Mouse (Mus musculus) frontal cortex, postnatal 36 days (tissue): ENCODE measurements around the gene Gm4305.
"Not testable (repeated sequence)": the region's sequence is repeated elsewhere in the genome, so short reads cannot be mapped to it uniquely, and the experiment has no call there.

Source experiments
- DNase-seq, 2 experiments: peaks; one replicate each; pipeline ENCODE4 v3.0.0; 2022; ENCODE audit warnings: low spot score in 2 of 2

Gene Gm4305

DNA sequence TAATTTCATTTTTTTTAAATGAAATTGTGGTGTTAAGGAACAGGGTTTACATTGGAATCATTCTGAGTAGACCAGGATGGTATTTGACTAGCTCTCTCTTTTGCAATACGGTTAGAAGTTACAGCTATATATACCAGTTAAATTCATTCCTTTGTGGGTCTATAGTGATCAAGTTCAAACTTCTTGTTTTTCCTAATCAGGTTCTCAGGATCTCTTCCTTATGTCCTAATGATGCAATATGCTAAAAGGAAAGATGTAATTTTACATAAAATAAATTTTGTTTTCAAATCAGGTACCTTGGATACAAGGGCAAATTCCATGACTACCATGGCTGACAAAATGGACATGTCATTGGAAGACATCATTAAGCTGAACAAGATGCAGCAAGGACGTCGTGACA is at the start of gene Gm4305:
Gene Gm4305 (plus strand): TSS at position 301 of the 400 bp plus-strand sequence.
- DNase-seq, result not testable (repeated sequence)

DNA sequence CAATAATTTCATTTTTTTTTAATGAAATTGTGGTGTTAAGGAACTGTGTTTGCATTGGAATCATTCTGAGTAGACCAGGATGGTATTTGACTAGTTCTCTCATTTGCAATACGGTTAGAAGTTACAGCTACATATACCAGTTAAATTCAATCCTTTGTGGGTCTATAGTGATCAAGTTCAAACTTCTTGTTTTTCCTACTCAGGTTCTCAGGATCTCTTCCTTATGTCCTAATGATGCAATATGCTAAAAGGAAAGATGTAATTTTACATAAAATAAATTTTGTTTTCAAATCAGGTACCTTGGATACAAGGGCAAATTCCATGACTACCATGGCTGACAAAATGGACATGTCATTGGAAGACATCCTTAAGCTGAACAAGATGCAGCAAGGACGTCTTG is 15.5 kb upstream of the Gm4305 start, which contains the start of gene Gm4301:
Gene Gm4301 (plus strand): TSS at position 301 of the 400 bp plus-strand sequence.
- DNase-seq, result not testable (repeated sequence)

DNA sequence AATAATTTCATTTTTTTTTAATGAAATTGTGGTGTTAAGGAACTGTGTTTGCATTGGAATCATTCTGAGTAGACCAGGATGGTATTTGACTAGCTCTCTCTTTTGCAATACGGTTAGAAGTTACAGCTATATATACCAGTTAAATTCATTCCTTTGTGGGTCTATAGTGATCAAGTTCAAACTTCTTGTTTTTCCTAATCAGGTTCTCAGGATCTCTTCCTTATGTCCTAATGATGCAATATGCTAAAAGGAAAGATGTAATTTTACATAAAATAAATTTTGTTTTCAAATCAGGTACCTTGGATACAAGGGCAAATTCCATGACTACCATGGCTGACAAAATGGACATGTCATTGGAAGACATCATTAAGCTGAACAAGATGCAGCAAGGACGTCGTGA is 10.4 kb upstream of the Gm4305 start, which contains the start of gene Gm4302:
Gene Gm4302 (plus strand): TSS at position 301 of the 400 bp plus-strand sequence.
- DNase-seq, result not testable (repeated sequence)

DNA sequence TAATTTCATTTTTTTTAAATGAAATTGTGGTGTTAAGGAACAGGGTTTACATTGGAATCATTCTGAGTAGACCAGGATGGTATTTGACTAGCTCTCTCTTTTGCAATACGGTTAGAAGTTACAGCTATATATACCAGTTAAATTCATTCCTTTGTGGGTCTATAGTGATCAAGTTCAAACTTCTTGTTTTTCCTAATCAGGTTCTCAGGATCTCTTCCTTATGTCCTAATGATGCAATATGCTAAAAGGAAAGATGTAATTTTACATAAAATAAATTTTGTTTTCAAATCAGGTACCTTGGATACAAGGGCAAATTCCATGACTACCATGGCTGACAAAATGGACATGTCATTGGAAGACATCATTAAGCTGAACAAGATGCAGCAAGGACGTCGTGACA is 5.2 kb upstream of the Gm4305 start, which contains the start of gene Gm4303:
Gene Gm4303 (plus strand): TSS at position 301 of the 400 bp plus-strand sequence.
- not testable (repeated sequence) for DNase-seq

DNA sequence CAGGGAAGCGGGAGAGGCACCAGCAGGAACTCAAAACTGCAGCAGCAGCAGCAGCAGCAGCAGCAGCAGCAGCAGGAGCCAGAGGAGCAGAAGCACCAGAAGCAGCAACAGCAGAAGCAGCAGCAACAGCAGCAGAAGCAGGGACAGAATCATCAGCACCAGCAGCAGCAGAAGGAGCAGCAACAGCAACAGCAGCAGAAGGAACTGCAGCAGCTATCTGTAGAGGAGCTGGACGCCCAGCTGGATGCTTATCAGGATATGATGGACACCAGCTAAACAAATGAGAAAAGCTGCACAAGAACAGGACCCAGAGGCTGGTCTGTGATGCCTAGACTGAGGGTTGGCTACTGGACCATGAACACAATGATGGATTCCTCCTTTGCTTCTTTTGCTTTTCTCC is 5.9 kb downstream of the Gm4305 start:
- peak; percentile 0 to 1 for DNase-seq

DNA sequence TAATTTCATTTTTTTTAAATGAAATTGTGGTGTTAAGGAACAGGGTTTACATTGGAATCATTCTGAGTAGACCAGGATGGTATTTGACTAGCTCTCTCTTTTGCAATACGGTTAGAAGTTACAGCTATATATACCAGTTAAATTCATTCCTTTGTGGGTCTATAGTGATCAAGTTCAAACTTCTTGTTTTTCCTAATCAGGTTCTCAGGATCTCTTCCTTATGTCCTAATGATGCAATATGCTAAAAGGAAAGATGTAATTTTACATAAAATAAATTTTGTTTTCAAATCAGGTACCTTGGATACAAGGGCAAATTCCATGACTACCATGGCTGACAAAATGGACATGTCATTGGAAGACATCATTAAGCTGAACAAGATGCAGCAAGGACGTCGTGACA is 10.1 kb downstream of the Gm4305 start, which contains the start of gene Gm4307:
Gene Gm4307 (plus strand): TSS at position 301 of the 400 bp plus-strand sequence.
- not testable (repeated sequence) for DNase-seq

DNA sequence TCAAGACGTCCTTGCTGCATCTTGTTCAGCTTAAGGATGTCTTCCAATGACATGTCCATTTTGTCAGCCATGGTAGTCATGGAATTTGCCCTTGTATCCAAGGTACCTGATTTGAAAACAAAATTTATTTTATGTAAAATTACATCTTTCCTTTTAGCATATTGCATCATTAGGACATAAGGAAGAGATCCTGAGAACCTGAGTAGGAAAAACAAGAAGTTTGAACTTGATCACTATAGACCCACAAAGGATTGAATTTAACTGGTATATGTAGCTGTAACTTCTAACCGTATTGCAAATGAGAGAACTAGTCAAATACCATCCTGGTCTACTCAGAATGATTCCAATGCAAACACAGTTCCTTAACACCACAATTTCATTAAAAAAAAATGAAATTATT is 31.6 kb downstream of the Gm4305 start, which contains the start of gene Gm4312:
Gene Gm4312 (minus strand): TSS at position 101 of the 400 bp plus-strand sequence.
- not testable (repeated sequence) for DNase-seq
